Mouse (Mus musculus) kidney, adult 8-10 months (tissue): ENCODE results near the gene Cdc7.
"Not testable (repeated sequence)": the region's sequence is repeated elsewhere in the genome, so short reads cannot be mapped to it uniquely, and the experiment has no call there.

Source experiments
- DNase-seq, 2 experiments: peaks; one replicate each; pipeline ENCODE4 v3.0.0; 2022

The Cdc7 gene

GRCm38 (mm10) chr5:106963584-106964512 is at the start of gene Cdc7:
Gene Cdc7, plus strand, starts transcription at chr5:106964322.
- peak; percentile 79 to 90 for DNase-seq

- DNase-seq = no peak
Observed at GRCm38 (mm10) chr5:106919315-106919714, 44.8 kb upstream of the Cdc7 start.

GRCm38 (mm10) chr5:106925488-106926368 is 38.4 kb upstream of the Cdc7 start, which contains the start of gene Hfm1:
Gene Hfm1, minus strand, starts transcription at chr5:106926321.
- no peak for DNase-seq

GRCm38 (mm10) chr5:106926369-106926686 is 37.8 kb upstream of the Cdc7 start:
- no peak for DNase-seq

- no peak for DNase-seq
Observed at GRCm38 (mm10) chr5:106927996-106928395, 36.1 kb upstream of the Cdc7 start.

GRCm38 (mm10) chr5:106946342-106946741 is 17.8 kb upstream of the Cdc7 start:
- no peak for DNase-seq

GRCm38 (mm10) chr5:106948683-106949082 is 15.4 kb upstream of the Cdc7 start:
- DNase-seq = no peak

- peak in 1 of 2 experiments; percentile 28 for DNase-seq
Observed at GRCm38 (mm10) chr5:106956467-106956866, 7.7 kb upstream of the Cdc7 start.

GRCm38 (mm10) chr5:106959031-106959430 is 5.1 kb upstream of the Cdc7 start:
- peak; percentile 40 to 73 for DNase-seq

GRCm38 (mm10) chr5:106960451-106960850 is 3.7 kb upstream of the Cdc7 start:
- DNase-seq = no peak

GRCm38 (mm10) chr5:106964513-106965014 is 442 bp downstream of the Cdc7 start:
- DNase-seq = no peak

- no peak for DNase-seq
Observed at GRCm38 (mm10) chr5:106966443-106966842, 2.3 kb downstream of the Cdc7 start.

- DNase-seq = no peak
Observed at GRCm38 (mm10) chr5:106967578-106967977, 3.5 kb downstream of the Cdc7 start.

- no peak for DNase-seq
Observed at GRCm38 (mm10) chr5:106973883-106974282, 9.8 kb downstream of the Cdc7 start.

- DNase-seq = no peak
Observed at GRCm38 (mm10) chr5:106979156-106979555, 15.0 kb downstream of the Cdc7 start.

- DNase-seq = no peak
Observed at GRCm38 (mm10) chr5:106982298-106982952, 18.3 kb downstream of the Cdc7 start.

- DNase-seq = not testable (repeated sequence)
Observed at GRCm38 (mm10) chr5:106984934-106985333, 20.8 kb downstream of the Cdc7 start.

GRCm38 (mm10) chr5:106985594-106985993 is 21.5 kb downstream of the Cdc7 start:
- no peak for DNase-seq

GRCm38 (mm10) chr5:106989181-106989580 is 25.1 kb downstream of the Cdc7 start:
- DNase-seq = peak; percentile 14 to 28

- no peak for DNase-seq
Observed at GRCm38 (mm10) chr5:106989786-106990185, 25.7 kb downstream of the Cdc7 start.

GRCm38 (mm10) chr5:106990639-106991299 is 26.6 kb downstream of the Cdc7 start:
- DNase-seq = peak; percentile 33 to 52

GRCm38 (mm10) chr5:106991300-106991929 is 27.3 kb downstream of the Cdc7 start:
- DNase-seq = no peak
